Mouse (Mus musculus): Measurements from ENCODE around the gene Kcnmb3. TPM values are rescaled to one million over a fixed set of nuclear protein-coding genes. Genes with fewer than 3 reads are reported as not detected.
A peak's percentile ranks its signal among the peaks of the same experiment; 100 is the strongest.

Kcnmb3 gene
- total and polyA plus RNA-seq, 3 experiments: not detected

DNA sequence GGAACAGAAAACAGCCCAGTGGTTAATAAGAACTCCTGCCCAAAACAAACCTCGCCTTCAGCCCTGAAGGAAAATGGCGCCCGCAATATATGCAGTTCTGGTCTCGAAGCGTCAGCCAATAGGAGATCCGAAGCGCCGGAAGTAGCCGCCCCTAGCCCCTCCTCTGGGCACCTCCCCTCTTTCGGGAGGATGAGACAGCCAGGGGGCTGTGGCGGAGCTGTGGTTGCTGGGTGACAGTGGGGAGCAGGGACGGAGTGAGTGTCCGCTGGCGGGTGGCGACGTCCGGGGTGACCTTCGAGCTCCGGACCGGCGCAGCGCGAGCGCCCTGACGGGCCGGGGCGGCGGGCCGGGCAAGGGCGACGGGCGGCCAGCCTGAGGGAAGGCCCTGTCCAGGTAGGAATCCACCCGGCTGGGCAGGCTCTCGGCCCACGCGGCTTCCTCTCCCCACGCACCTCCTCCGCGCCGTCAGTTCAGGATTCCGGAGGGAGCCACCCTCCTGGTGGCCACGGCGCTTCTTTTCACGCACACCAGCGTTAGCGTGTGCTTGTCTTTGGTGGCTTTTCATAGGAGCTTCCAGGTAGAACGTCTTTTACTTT is 37.4 kb upstream of the Kcnmb3 start, which contains the start of gene Mfn1:
TSS of gene Mfn1 (plus strand) at position 163 of the 596 bp plus-strand sequence.
- H3K9ac ChIP-seq (ENCODE audit: control insufficient read depth, low read depth, low read length, poor library complexity, severe bottlenecking): peak within 1 kb of the TSS; percentile 86
- no peaks in the 10 kb centered on the region for H3K9me3 ChIP-seq (replicated peaks; ENCODE audit: insufficient read depth, low read length)
- no peak within 1 kb of the TSS for H3K27ac ChIP-seq (ENCODE audit: control insufficient read depth, low read depth, low read length)
- peaks cover 6% of the 10 kb centered on the region for H3K79me2 ChIP-seq (ENCODE audit: control insufficient read depth, insufficient read depth, low read length, poor library complexity)
- H3K4me1 ChIP-seq (ENCODE audit: control insufficient read depth in 1 of 2, insufficient read depth in 2 of 2, low read length in 2 of 2): no peaks in the 10 kb centered on the region; a peak in 1 of 4 replicates
- H3K27me3 ChIP-seq (ENCODE audit: control insufficient read depth in 1 of 2, insufficient read depth in 2 of 2, low read length in 2 of 2): no peaks in the 10 kb centered on the region
- TF ChIP-seq MAFK (IDR thresholded peaks at IDR 0.05; ENCODE audit: borderline replicate concordance, low read depth, low read length): no peak
- peak; percentile 38; the same call in 1 of the 2 replicates for TF ChIP-seq ELF1 (IDR thresholded peaks at IDR 0.05; ENCODE audit: low read depth, low read length)
- 0 out of 2 replicates have a peak, but pooled peaks have one; percentile 9 for TF ChIP-seq NRF1 (IDR thresholded peaks at IDR 0.05; ENCODE audit: insufficient read depth, low read depth, low read length, poor library complexity, severe bottlenecking)
- peak; percentile 25; the same call in 1 of the 2 replicates for TF ChIP-seq TCF12 (IDR thresholded peaks at IDR 0.05; ENCODE audit: low read depth, low read length)
- peak; percentile 45 to 72; a peak in 2 of 4 replicates for TF ChIP-seq POLR2A (IDR thresholded peaks at IDR 0.05; ENCODE audit: control insufficient read depth in 1 of 2, insufficient read depth in 1 of 2, low read depth in 1 of 2, low read length in 2 of 2, poor library complexity in 1 of 2)
- no peak for TF ChIP-seq MEF2A (IDR thresholded peaks at IDR 0.05; ENCODE audit: extremely low read depth, insufficient replicate concordance, low read depth, low read length, poor library complexity, severe bottlenecking)
- TF ChIP-seq GABPA (IDR thresholded peaks at IDR 0.05; ENCODE audit: low read depth, low read length): no peak
- TF ChIP-seq NELFE (IDR thresholded peaks at IDR 0.05; ENCODE audit: low read depth, low read length): peak; percentile 69
- TF ChIP-seq ZC3H11A (IDR thresholded peaks at IDR 0.05; ENCODE audit: low read depth, low read length): no peak
- TF ChIP-seq TAL1 (IDR thresholded peaks at IDR 0.05; ENCODE audit: low read length): no peak
- no peak for TF ChIP-seq USF2 (IDR thresholded peaks at IDR 0.05; ENCODE audit: borderline replicate concordance in 1 of 2, insufficient read depth in 1 of 2, low read depth in 1 of 2, low read length in 2 of 2)
- TF ChIP-seq TBP (IDR thresholded peaks at IDR 0.05; ENCODE audit: low read depth, low read length): peak; percentile 82
- TF ChIP-seq POLR2AphosphoS2 (IDR thresholded peaks at IDR 0.05; ENCODE audit: low read length): peak; percentile 43; the same call in 1 of the 2 replicates
- TF ChIP-seq USF1 (IDR thresholded peaks at IDR 0.05; ENCODE audit: low read depth, low read length): no peak
- TF ChIP-seq MYC (IDR thresholded peaks at IDR 0.05; ENCODE audit: low read depth, low read length): 0 out of 2 replicates have a peak, but pooled peaks have one; percentile 58
- no peak for TF ChIP-seq E2F4 (IDR thresholded peaks at IDR 0.05; ENCODE audit: borderline replicate concordance, low read depth, low read length)
- TF ChIP-seq HCFC1 (IDR thresholded peaks at IDR 0.05; ENCODE audit: low read depth, low read length): peak; percentile 91
- peaks cover 0 to 3% of the 10 kb centered on the region in 2 experiments; a peak in 2 of 4 replicates for H3K36me3 ChIP-seq (ENCODE audit: control insufficient read depth in 1 of 2, insufficient read depth in 2 of 2, low read length in 2 of 2)
- peak; percentile 96 for DNase-seq (ENCODE audit: low read depth, low spot score)
- H3K4me3 ChIP-seq (ENCODE audit: control insufficient read depth in 1 of 2, insufficient read depth in 1 of 2, low read depth in 2 of 2, low read length in 2 of 2): peak within 1 kb of the TSS; percentile 82 to 94

DNA sequence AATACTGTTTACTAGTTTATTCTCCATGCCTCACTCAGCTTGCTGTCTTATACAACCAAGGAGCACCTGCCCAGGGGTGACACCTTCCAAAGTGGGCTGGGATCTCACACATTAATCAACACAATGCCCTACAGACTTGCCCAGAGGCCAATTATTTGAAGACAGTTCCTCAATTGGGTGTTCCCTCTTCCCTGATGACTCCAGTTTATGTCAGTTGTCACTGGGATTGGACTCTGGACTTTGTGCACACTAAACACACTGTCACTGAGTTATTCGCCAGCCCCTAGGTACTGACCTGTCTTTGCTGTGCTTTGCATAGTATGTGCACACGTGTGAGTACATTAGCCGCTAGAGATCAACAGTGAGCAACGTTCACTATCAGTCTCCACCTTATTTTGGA is 35.1 kb upstream of the Kcnmb3 start:
- TF ChIP-seq CTCF (IDR thresholded peaks at IDR 0.05 in 2 of 3, conservative IDR thresholded peaks at IDR 0.05 in 1 of 3; ENCODE audit: control insufficient read depth in 1 of 3, insufficient read depth in 1 of 3, low read depth in 2 of 3, low read length in 3 of 3, poor library complexity in 1 of 3, severe bottlenecking in 1 of 3): no peak
- no peak for TF ChIP-seq TAL1 (IDR thresholded peaks at IDR 0.05; ENCODE audit: low read length)
- no peak for TF ChIP-seq SMC3 (IDR thresholded peaks at IDR 0.05; ENCODE audit: low read depth, low read length)
- no peak for TF ChIP-seq JUND (IDR thresholded peaks at IDR 0.05; ENCODE audit: low read depth, low read length)
- Histone ChIP-seq H3K36me3 (ENCODE audit: control insufficient read depth in 1 of 2, insufficient read depth in 2 of 2, low read length in 2 of 2) (peaks cover 0 to 3% of the 10 kb centered on the region in 2 experiments; a peak in 2 of 4 replicates), H3K27me3 (ENCODE audit: control insufficient read depth in 1 of 2, insufficient read depth in 2 of 2, low read length in 2 of 2) (no peaks in the 10 kb centered on the region), H3K9me3 (replicated peaks; ENCODE audit: insufficient read depth, low read length) (no peaks in the 10 kb centered on the region), H3K79me2 (ENCODE audit: control insufficient read depth, insufficient read depth, low read length, poor library complexity) (peaks cover 6% of the 10 kb centered on the region), H3K4me1 (ENCODE audit: control insufficient read depth in 1 of 2, insufficient read depth in 2 of 2, low read length in 2 of 2) (no peaks in the 10 kb centered on the region; a peak in 1 of 4 replicates), H3K27ac (ENCODE audit: control insufficient read depth, low read depth, low read length) (no peak overlapping the region), H3K4me3 (ENCODE audit: control insufficient read depth in 1 of 2, insufficient read depth in 1 of 2, low read depth in 2 of 2, low read length in 2 of 2) (no peak overlapping the region), H3K9ac (ENCODE audit: control insufficient read depth, low read depth, low read length, poor library complexity, severe bottlenecking) (no peak overlapping the region)
- DNase-seq (ENCODE audit: low read depth, low spot score): no peak

Measured in MEL (cell line).